Mouse (Mus musculus): Measurements from ENCODE around the gene Fut1. TPM values are rescaled to one million over a fixed set of nuclear protein-coding genes. Genes with fewer than 3 reads are reported as not detected.

Fut1 gene
- total RNA-seq, 2 experiments from 2014 or later, result not detected

GRCm38 (mm10) chr7:45618316-45618715 lies 1.2 kb downstream of the Fut1 start:
- no peak for DNase-seq
- intact Hi-C loops (cut with DNase I), result no loop called here
- no peak overlapping the region for H3K4me3 ChIP-seq
- no peak overlapping the region for H3K27ac ChIP-seq
- no peak for TF ChIP-seq CTCF (IDR thresholded peaks at IDR 0.05)

DNA sequence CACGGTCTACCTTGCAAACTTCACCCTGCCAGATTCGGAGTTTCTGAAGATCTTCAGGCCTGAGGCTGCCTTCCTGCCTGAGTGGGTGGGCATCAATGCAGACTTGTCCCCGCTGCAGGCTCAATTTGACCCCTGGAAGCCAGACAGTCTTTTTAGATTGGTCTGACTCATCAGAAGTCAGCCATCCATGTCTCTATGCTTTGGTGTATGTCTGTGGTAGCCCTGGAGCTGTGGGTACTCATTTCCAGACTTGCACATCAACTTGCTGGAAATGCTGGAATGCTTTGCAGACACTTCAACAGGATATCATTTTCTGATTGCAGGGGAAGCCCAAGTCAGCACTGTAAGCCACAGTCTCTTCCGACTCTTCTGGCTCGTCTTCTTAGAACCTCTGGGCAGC lies 2.5 kb downstream of the Fut1 start:
- TF ChIP-seq CTCF (IDR thresholded peaks at IDR 0.05), result no peak
- intact Hi-C loops (cut with DNase I), result no loop called here
- no peak overlapping the region for H3K4me3 ChIP-seq
- DNase-seq, result no peak
- no peak overlapping the region for H3K27ac ChIP-seq

- TF ChIP-seq CTCF (IDR thresholded peaks at IDR 0.05), result no peak
- intact Hi-C loops (cut with DNase I), result no loop called here
- no peak for DNase-seq
- no peak within 1 kb of the TSS for H3K4me3 ChIP-seq
- no peak within 1 kb of the TSS for H3K27ac ChIP-seq
Observed at GRCm38 (mm10) chr7:45621443-45621842, 4.4 kb downstream of the Fut1 start, which contains the start of gene Izumo1. Gene Izumo1, plus strand, starts transcription at chr7:45621811.

DNA sequence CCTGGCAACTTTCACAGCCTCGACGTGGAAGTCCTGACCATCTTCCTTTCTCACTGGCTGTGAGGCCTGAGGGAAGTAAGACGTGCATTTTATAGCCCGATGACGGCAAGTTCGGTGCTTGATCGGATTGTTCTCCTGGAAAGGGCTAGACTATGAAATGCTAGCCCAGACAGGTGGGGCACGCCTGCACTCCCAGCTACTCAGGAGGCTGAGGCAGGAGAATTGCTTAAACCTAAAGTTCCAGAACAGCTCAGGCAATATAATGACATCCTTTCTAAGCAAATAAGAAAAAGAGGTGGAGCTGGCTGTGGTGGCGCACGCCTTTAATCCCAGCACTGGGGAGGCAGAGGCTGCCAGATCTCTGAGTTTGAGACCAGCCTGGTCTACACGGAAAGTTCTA lies 6.4 kb downstream of the Fut1 start:
- Histone ChIP-seq H3K27ac (no peak overlapping the region), H3K4me3 (no peak overlapping the region)
- no peak for DNase-seq
- intact Hi-C loops (cut with DNase I), result no loop called here
- no peak for TF ChIP-seq CTCF (IDR thresholded peaks at IDR 0.05)

GRCm38 (mm10) chr7:45624718-45625117 lies 7.6 kb downstream of the Fut1 start:
- DNase-seq, result no peak
- Histone ChIP-seq H3K4me3 (no peak overlapping the region), H3K27ac (no peak overlapping the region)
- intact Hi-C loops (cut with DNase I), result no loop called here
- no peak for TF ChIP-seq CTCF (IDR thresholded peaks at IDR 0.05)

DNA sequence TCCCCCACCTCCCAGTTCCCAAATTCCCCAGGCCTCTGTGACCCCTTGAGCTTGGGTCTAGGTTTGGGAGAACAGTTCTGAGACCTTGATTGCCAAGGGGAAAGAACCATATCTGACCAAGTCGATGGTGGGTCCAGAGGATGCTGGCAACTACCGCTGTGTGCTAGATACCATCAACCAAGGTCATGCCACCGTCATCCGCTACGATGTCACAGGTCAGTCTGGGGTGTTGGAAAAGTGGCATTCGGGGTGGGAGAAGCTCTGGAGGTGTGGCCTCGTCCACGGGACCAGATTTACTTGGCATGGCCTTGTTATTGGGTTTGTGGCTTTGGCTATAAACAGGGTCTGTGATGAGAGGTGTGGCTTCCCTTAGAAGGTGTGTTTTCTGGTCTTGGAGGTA lies 8.4 kb downstream of the Fut1 start:
- TF ChIP-seq CTCF (IDR thresholded peaks at IDR 0.05), result no peak
- no peak for DNase-seq
- H3K4me3 ChIP-seq, result no peak overlapping the region
- no peak overlapping the region for H3K27ac ChIP-seq
- intact Hi-C loops (cut with DNase I), result no loop called here

- intact Hi-C loops (cut with DNase I), result no loop called here
- Histone ChIP-seq H3K27ac (peak overlapping the region; percentile 86), H3K4me3 (peak overlapping the region; percentile 88)
- no peak for TF ChIP-seq CTCF (IDR thresholded peaks at IDR 0.05)
- no peak for DNase-seq
Observed at GRCm38 (mm10) chr7:45626571-45627076, 9.5 kb downstream of the Fut1 start.

DNA sequence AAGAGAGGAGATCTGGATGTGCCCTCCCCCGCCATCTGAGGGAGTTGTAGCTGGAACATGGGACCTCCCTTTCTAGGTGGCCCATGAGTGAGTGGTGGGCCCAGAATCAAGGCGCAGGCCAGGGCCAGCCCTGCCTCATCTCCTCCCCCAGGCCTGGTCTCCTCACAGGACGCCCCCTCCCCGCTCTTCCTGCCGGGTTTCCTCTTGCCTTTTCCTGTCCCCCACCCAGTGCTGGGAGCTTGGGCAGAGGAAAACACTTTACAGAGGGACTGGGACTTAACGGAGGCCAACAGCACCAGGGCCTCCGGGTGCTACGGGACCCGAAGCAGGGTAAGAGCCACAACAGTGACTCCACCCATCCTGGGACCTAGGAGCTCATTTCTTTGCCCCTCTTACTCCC lies 10.2 kb downstream of the Fut1 start, which contains the start of gene Rasip1:
Gene Rasip1 (plus strand): TSS at position 228 of the 400 bp plus-strand sequence.
- DNase-seq, result peak; percentile 56
- Histone ChIP-seq H3K27ac (peak within 1 kb of the TSS; percentile 86), H3K4me3 (peak within 1 kb of the TSS; percentile 88)
- intact Hi-C loops (cut with DNase I), result no loop called here
- no peak for TF ChIP-seq CTCF (IDR thresholded peaks at IDR 0.05)

DNA sequence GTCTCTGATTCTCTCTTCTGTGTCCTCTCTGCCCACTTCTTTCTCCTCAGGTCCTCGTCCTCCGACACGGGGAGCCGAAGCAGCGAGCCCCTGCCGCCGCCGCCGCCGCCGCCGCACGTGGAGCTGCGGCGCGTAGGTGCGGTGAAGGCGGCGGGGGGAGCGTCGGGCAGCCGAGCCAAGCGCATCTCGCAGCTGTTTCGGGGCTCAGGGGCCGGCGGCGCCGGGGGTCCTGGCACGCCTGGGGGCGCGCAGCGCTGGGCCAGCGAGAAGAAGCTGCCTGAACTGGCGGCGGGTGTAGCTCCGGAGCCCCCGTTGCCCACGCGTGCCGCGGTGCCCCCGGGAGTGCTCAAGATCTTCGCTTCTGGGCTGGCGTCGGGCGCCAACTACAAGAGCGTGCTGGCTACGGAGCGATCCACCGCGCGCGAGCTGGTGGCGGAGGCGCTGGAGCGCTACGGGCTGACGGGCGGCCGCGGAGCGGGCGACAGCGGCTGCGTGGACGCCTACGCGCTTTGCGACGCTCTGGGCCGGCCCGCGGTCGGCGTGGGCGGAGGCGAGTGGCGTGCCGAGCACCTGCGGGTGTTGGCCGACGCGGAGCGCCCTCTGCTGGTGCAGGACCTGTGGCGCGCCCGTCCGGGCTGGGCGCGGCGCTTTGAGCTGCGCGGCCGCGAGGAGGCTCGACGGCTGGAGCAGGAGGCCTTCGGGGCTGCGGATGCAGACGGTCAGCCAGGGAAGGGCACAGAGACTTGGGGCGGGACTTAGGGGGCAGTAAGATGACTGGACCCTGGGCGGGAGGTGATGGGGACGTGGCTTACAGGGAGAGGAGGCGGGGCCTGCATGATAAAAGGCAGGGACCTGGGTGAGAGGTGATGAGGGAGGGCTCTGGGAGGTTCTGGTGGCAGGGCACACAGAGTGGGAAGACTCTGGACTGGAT lies 11.5 kb downstream of the Fut1 start:
- H3K4me3 ChIP-seq, result peak overlapping the region; percentile 88
- peak; percentile 97 for TF ChIP-seq CTCF (IDR thresholded peaks at IDR 0.05)
- intact Hi-C loops (cut with DNase I), result no loop called here
- DNase-seq, result peak; percentile 95
- H3K27ac ChIP-seq, result peak overlapping the region; percentile 86

DNA sequence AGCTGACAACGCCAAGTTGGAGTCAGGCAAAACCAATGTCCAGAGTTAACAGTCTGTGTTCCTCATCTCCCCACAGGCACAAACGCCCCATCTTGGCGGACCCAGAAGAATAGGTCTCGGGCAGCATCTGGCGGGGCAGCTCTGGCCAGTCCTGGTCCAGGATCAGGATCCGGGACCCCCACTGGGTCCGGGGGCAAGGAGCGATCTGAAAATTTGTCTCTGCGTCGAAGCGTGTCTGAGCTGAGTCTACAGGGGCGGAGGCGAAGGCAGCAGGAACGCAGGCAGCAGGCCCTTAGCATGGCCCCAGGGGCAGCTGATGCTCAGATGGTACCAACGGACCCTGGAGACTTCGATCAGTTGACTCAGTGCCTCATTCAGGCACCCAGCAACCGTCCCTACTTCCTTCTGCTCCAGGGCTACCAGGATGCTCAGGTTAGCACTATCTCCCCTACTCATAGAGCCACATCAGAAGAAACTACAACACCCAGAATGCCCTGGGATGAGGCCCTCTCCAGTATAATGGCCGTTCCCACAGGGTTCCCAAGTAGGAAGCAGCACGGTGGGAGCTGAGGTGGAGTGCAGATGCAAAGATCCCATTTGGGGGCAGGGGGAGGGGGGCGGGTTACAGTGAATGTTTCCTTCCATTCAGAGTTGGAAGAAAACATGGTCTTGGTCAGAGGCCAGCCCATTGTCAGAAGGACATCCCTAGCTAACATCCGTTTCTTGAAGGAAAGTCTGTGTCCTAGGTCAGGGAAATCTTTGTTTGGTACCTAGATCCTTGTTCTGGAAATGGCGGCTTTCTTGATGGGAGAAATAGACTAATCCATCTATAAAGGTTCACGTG lies 13.2 kb downstream of the Fut1 start:
- intact Hi-C loops (cut with DNase I), result loop anchor here (5.0 kb wide), 1 partner anchor 33 kb away; no protein-coding TSS in a partner anchor
- Histone ChIP-seq H3K27ac (peak overlapping the region; percentile 31; the same call in 1 of the 2 replicates), H3K4me3 (peak overlapping the region; percentile 88)
- TF ChIP-seq CTCF (IDR thresholded peaks at IDR 0.05), result no peak
- DNase-seq, result no peak

GRCm38 (mm10) chr7:45632499-45632898 lies 15.4 kb downstream of the Fut1 start:
- intact Hi-C loops (cut with DNase I), result loop anchor here (5.0 kb wide), 1 partner anchor 35 kb away; no protein-coding TSS in a partner anchor
- Histone ChIP-seq H3K4me3 (peak overlapping the region; percentile 52), H3K27ac (peak overlapping the region; percentile 6; the same call in 1 of the 2 replicates)
- TF ChIP-seq CTCF (IDR thresholded peaks at IDR 0.05), result peak; percentile 37
- peak; percentile 66 for DNase-seq

GRCm38 (mm10) chr7:45634946-45635681 lies 18.0 kb downstream of the Fut1 start:
- Histone ChIP-seq H3K4me3 (no peak overlapping the region), H3K27ac (peak overlapping the region; percentile 59)
- no peak for DNase-seq
- intact Hi-C loops (cut with DNase I), result loop anchor here (5.0 kb wide), 1 partner anchor 38 kb away; no protein-coding TSS in a partner anchor
- no peak for TF ChIP-seq CTCF (IDR thresholded peaks at IDR 0.05)
